ENCODE assay signal across 20 mouse cellular contexts in genomic region chr1:175442025-175442424, GRCm38 (mm10). TPM values are rescaled to one million over a fixed set of nuclear protein-coding genes. Genes with fewer than 3 reads are reported as not detected.
DNase-seq lines count a peak whose midpoint lies in the region; TF ChIP-seq lines count a peak whose summit lies in the region.
"Had no signal": no experiment of that assay in that cellular context is flagged by ENCODE, and none has a peak within 500 bp of the region (broad histone marks: within the 10 kb centered on the region; RNA-seq: fewer than 3 reads in every experiment).

No protein-coding gene starts in this region.

- no peak for TF ChIP-seq POLR2A in thymus, adult 2 months (IDR thresholded peaks at IDR 0.05; ENCODE audit: control insufficient read depth, extremely low read depth, insufficient read depth, low read length, poor library complexity)

- DNase-seq in adrenal gland, postnatal 14 days, result peak; percentile 17
- no peak for DNase-seq in adrenal gland, adult 18-20 months (ENCODE audit: low spot score in 2 of 2)
- DNase-seq in layer of hippocampus, adult 9-11 months, result peak; percentile 60
- DNase-seq in layer of hippocampus, adult 9-10 months (ENCODE audit: low spot score), result no peak
- DNase-seq in frontal cortex, postnatal 14 days (ENCODE audit: low spot score in 2 of 2), result peak; percentile 27 to 39
- DNase-seq in right cerebral cortex, postnatal 10 days (ENCODE audit: low spot score in 2 of 2), result peak; percentile 64 to 82
- DNase-seq in heart, adult 11 months, result no peak
- no peak for DNase-seq in thymus, adult 2 months
- DNase-seq: cerebellum, adult 11 months; cerebellum, postnatal 36 days; gastrocnemius, postnatal 36 days; lung, postnatal 14 days; thymus, adult 18-20 months had no signal

- TF ChIP-seq CTCF in thymus, adult 2 months (IDR thresholded peaks at IDR 0.05; ENCODE audit: borderline replicate concordance, control insufficient read depth, extremely low read depth, insufficient read depth, low read length, poor library complexity), result no peak

- no peaks in the 10 kb centered on the region for H3K27me3 ChIP-seq in thymus, adult 2 months (ENCODE audit: control insufficient read depth, insufficient read depth, low read length)
- H3K27me3 ChIP-seq: hindbrain, embryonic 13.5 days; kidney, embryonic 15.5 days; limb, embryonic 13.5 days; megakaryocyte, embryonic 14.5 days had no signal

- 92% methylated on average over 6 of the region's 6 CpGs for WGBS in thymus, adult 2 months

- H3K36me3 ChIP-seq in thymus, adult 2 months (ENCODE audit: control insufficient read depth, insufficient read depth, low read length), result no peaks in the 10 kb centered on the region
- H3K36me3 ChIP-seq: heart, embryonic 10.5 days; hindbrain, embryonic 13.5 days; kidney, embryonic 15.5 days; limb, embryonic 13.5 days had no signal

- H3K4me1 ChIP-seq in thymus, adult 2 months (replicated peaks; ENCODE audit: control insufficient read depth, insufficient read depth, low read length), result no peaks in the 10 kb centered on the region
- H3K4me1 ChIP-seq: heart, embryonic 10.5 days; hindbrain, embryonic 13.5 days; kidney, embryonic 15.5 days; megakaryocyte, embryonic 14.5 days had no signal

- no peak overlapping the region for H3K4me3 ChIP-seq in thymus, adult 2 months (ENCODE audit: control insufficient read depth, insufficient read depth, low read length)
- H3K4me3 ChIP-seq: erythroblast, embryonic 14.5 days; heart, embryonic 10.5 days; hindbrain, embryonic 13.5 days; kidney, embryonic 15.5 days; limb, embryonic 13.5 days; megakaryocyte, embryonic 14.5 days had no signal

- H3K27ac ChIP-seq in thymus, adult 2 months (ENCODE audit: control insufficient read depth, insufficient read depth, low read length), result no peak overlapping the region
- H3K27ac ChIP-seq: heart, embryonic 10.5 days; hindbrain, embryonic 13.5 days; kidney, embryonic 15.5 days; limb, embryonic 13.5 days; liver, embryonic 14.5 days had no signal

RNA-seq across cellular contexts. Expression of gene Rgs7, which starts 50.3 kb away (rescaled TPM):
- total RNA-seq in adrenal gland, postnatal 14 days (2021), result 21.0 and 23.2 TPM in 2 replicates
- total RNA-seq in adrenal gland, adult 18-20 months (2021), result 10 to 100 TPM; 13.3 to 21.2 TPM
- 0.54 and 0.92 TPM in 2 replicates for polyA plus RNA-seq in thymus, adult 2 months (2012; rRNA removed)
- polyA plus RNA-seq: erythroblast, embryonic 14.5 days; liver, embryonic 14.5 days had no signal

Comparison
In these comparisons a context has a peak if more than half of its experiments do, and no peak if none do; other contexts are left out.
1. DNase-seq: peak in adrenal gland, postnatal 14 days (single experiment), layer of hippocampus, adult 9-11 months (single experiment), frontal cortex, postnatal 14 days (2 of 2) and right cerebral cortex, postnatal 10 days (2 of 2); none in adrenal gland, adult 18-20 months (0 of 2), layer of hippocampus, adult 9-10 months (single experiment), heart, adult 11 months (single experiment) and thymus, adult 2 months (single experiment).